Mouse (Mus musculus) stomach, embryonic 15.5 days (tissue): ENCODE measurements at regions not wholly inside any gene's neighbourhood (a gene's known extent, or its start where the extent isn't known, plus 50 kb on each side); places are given as distances from the start of the nearest gene placed in this dataset.

ENCODE experiments used
- ATAC-seq: fragments of 200-750 bp; cut with Nextera tagmentation; 2 replicates; pipeline ENCODE4 v1.8.0; 2017; ENCODE audit warnings: low read depth, moderate number of reproducible peaks, moderate TSS enrichment; ENCODE audit not compliant: insufficient read depth, low FRiP score
- H3K27ac ChIP-seq: fragments of 300-500 bp; sonication (generic); 2 replicates; pipeline ENCODE4 v1.5.1; 2015; ENCODE audit warnings: mild to moderate bottlenecking, inconsistent platforms
- H3K27me3 ChIP-seq: fragments of 300-500 bp; sonication (generic); replicated peaks from 2 replicates; pipeline ENCODE4 v1.6.1; 2015; ENCODE audit warnings: inconsistent platforms
- H3K36me3 ChIP-seq: fragments of 300-500 bp; sonication (generic); 2 replicates; pipeline ENCODE4 v1.6.1; 2015; ENCODE audit warnings: inconsistent platforms
- H3K4me1 ChIP-seq: fragments of 300-500 bp; sonication (generic); 2 replicates; pipeline ENCODE4 v1.6.1; 2015; ENCODE audit warnings: inconsistent platforms
- H3K4me2 ChIP-seq: fragments of 300-500 bp; sonication (generic); 2 replicates; pipeline ENCODE4 v1.6.1; 2015; ENCODE audit warnings: mild to moderate bottlenecking, inconsistent platforms
- H3K4me3 ChIP-seq: fragments of 300-500 bp; sonication (generic); replicated peaks from 2 replicates; pipeline ENCODE4 v1.5.1; 2015; ENCODE audit warnings: inconsistent platforms
- H3K9ac ChIP-seq: fragments of 300-500 bp; sonication (generic); 2 replicates; pipeline ENCODE4 v1.6.1; 2015; ENCODE audit warnings: inconsistent platforms
- H3K9me3 ChIP-seq: fragments of 300-500 bp; sonication (generic); 2 replicates; pipeline ENCODE4 v1.6.1; 2016; ENCODE audit warnings: inconsistent platforms
- WGBS: fragments of 180-500 bp; shearing (Covaris S2); methylation state at CpG from one replicate; pipeline ENCODE4 v1.1.7; 2015; 5-methylcytosine and 5-hydroxymethylcytosine counted together

- no peaks in the 10 kb centered on the region for H3K36me3 ChIP-seq
- H3K4me2 ChIP-seq, result no peak overlapping the region
- WGBS, result 45% methylated on average over 1 of the region's 1 CpGs
- ATAC-seq, result no peak
- H3K9me3 ChIP-seq, result no peaks in the 10 kb centered on the region
- no peak overlapping the region for H3K9ac ChIP-seq
- H3K27me3 ChIP-seq, result no peaks in the 10 kb centered on the region
- H3K4me3 ChIP-seq, result no peak overlapping the region
- H3K27ac ChIP-seq, result no peak overlapping the region
- H3K4me1 ChIP-seq, result no peaks in the 10 kb centered on the region
These were observed 1650.7 kb upstream of the Tenm2 start for GRCm38 (mm10) chr11:38886466-38886865.

- Histone ChIP-seq H3K27me3 (no peaks in the 10 kb centered on the region), H3K9me3 (no peaks in the 10 kb centered on the region), H3K4me3 (no peak overlapping the region), H3K4me2 (no peak overlapping the region), H3K9ac (no peak overlapping the region), H3K27ac (no peak overlapping the region), H3K4me1 (no peaks in the 10 kb centered on the region), H3K36me3 (no peaks in the 10 kb centered on the region)
- ATAC-seq, result no peak
- WGBS, result 29% methylated on average over 9 of the region's 9 CpGs
These were observed 1626.0 kb upstream of the Tenm2 start for GRCm38 (mm10) chr11:38861622-38862345.

GRCm38 (mm10) chr11:38856645-38857044 lies 1620.9 kb upstream of the Tenm2 start:
- ATAC-seq, result no peak; the same call in 1 of the 2 replicates
- H3K27me3 ChIP-seq, result no peaks in the 10 kb centered on the region
- H3K9me3 ChIP-seq, result no peaks in the 10 kb centered on the region
- H3K4me1 ChIP-seq, result no peaks in the 10 kb centered on the region
- no peak overlapping the region for H3K4me2 ChIP-seq
- no peak overlapping the region for H3K9ac ChIP-seq
- WGBS, result 54% methylated on average over 9 of the region's 9 CpGs
- H3K36me3 ChIP-seq, result no peaks in the 10 kb centered on the region
- no peak overlapping the region for H3K4me3 ChIP-seq
- no peak overlapping the region for H3K27ac ChIP-seq

- no peak for ATAC-seq
- H3K9me3 ChIP-seq, result no peaks in the 10 kb centered on the region
- H3K36me3 ChIP-seq, result no peaks in the 10 kb centered on the region
- no peaks in the 10 kb centered on the region for H3K4me1 ChIP-seq
- no peak overlapping the region for H3K9ac ChIP-seq
- no peak overlapping the region for H3K27ac ChIP-seq
- WGBS, result 69% methylated on average over 5 of the region's 5 CpGs
- H3K4me3 ChIP-seq, result no peak overlapping the region
- H3K4me2 ChIP-seq, result no peak overlapping the region
- no peaks in the 10 kb centered on the region for H3K27me3 ChIP-seq
These were observed 1593.4 kb upstream of the Tenm2 start for GRCm38 (mm10) chr11:38829148-38829547.

- WGBS, result 52% methylated on average over 2 of the region's 2 CpGs
- H3K4me1 ChIP-seq, result no peaks in the 10 kb centered on the region
- no peaks in the 10 kb centered on the region for H3K27me3 ChIP-seq
- no peak overlapping the region for H3K9ac ChIP-seq
- no peak overlapping the region for H3K4me3 ChIP-seq
- ATAC-seq, result no peak
- no peaks in the 10 kb centered on the region for H3K36me3 ChIP-seq
- H3K27ac ChIP-seq, result no peak overlapping the region
- H3K9me3 ChIP-seq, result no peaks in the 10 kb centered on the region
- H3K4me2 ChIP-seq, result no peak overlapping the region
These were observed 1592.6 kb upstream of the Tenm2 start for GRCm38 (mm10) chr11:38828375-38828774.

- H3K9ac ChIP-seq, result no peak overlapping the region
- H3K9me3 ChIP-seq, result no peaks in the 10 kb centered on the region
- no peaks in the 10 kb centered on the region for H3K27me3 ChIP-seq
- H3K4me2 ChIP-seq, result no peak overlapping the region
- H3K36me3 ChIP-seq, result no peaks in the 10 kb centered on the region
- H3K27ac ChIP-seq, result no peak overlapping the region
- 51% methylated on average over 1 of the region's 1 CpGs for WGBS
- H3K4me3 ChIP-seq, result no peak overlapping the region
- H3K4me1 ChIP-seq, result no peaks in the 10 kb centered on the region
- ATAC-seq, result no peak
These were observed 1589.5 kb upstream of the Tenm2 start for GRCm38 (mm10) chr11:38825172-38825753.

GRCm38 (mm10) chr11:38818141-38818540 lies 1582.4 kb upstream of the Tenm2 start:
- ATAC-seq, result no peak
- H3K9me3 ChIP-seq, result no peaks in the 10 kb centered on the region
- no peaks in the 10 kb centered on the region for H3K27me3 ChIP-seq
- no peak overlapping the region for H3K4me3 ChIP-seq
- no peak overlapping the region for H3K9ac ChIP-seq
- no peak overlapping the region for H3K4me2 ChIP-seq
- no peaks in the 10 kb centered on the region for H3K36me3 ChIP-seq
- 82% methylated on average over 3 of the region's 3 CpGs for WGBS
- no peaks in the 10 kb centered on the region for H3K4me1 ChIP-seq
- H3K27ac ChIP-seq, result no peak overlapping the region

GRCm38 (mm10) chr11:38783548-38783947 lies 1547.8 kb upstream of the Tenm2 start:
- no peak overlapping the region for H3K27ac ChIP-seq
- no peak overlapping the region for H3K4me2 ChIP-seq
- no peaks in the 10 kb centered on the region for H3K36me3 ChIP-seq
- no peaks in the 10 kb centered on the region for H3K27me3 ChIP-seq
- H3K4me3 ChIP-seq, result no peak overlapping the region
- peak; percentile 43; the same call in 1 of the 2 replicates for ATAC-seq
- no peaks in the 10 kb centered on the region for H3K4me1 ChIP-seq
- no peaks in the 10 kb centered on the region for H3K9me3 ChIP-seq
- no peak overlapping the region for H3K9ac ChIP-seq
- WGBS, result 58% methylated on average over 4 of the region's 4 CpGs

- Histone ChIP-seq H3K27ac (no peak overlapping the region), H3K4me3 (no peak overlapping the region), H3K4me1 (no peaks in the 10 kb centered on the region), H3K27me3 (no peaks in the 10 kb centered on the region), H3K4me2 (no peak overlapping the region), H3K9me3 (no peaks in the 10 kb centered on the region), H3K9ac (no peak overlapping the region), H3K36me3 (no peaks in the 10 kb centered on the region)
- no peak for ATAC-seq
- 76% methylated on average over 1 of the region's 1 CpGs for WGBS
These were observed 1543.8 kb upstream of the Tenm2 start for GRCm38 (mm10) chr11:38779585-38779984.

GRCm38 (mm10) chr11:38762241-38762640 lies 1526.5 kb upstream of the Tenm2 start:
- H3K9ac ChIP-seq, result no peak overlapping the region
- H3K36me3 ChIP-seq, result no peaks in the 10 kb centered on the region
- WGBS, result 60% methylated on average over 2 of the region's 2 CpGs
- H3K9me3 ChIP-seq, result no peaks in the 10 kb centered on the region
- no peak overlapping the region for H3K4me3 ChIP-seq
- no peak for ATAC-seq
- no peak overlapping the region for H3K4me2 ChIP-seq
- H3K27me3 ChIP-seq, result no peaks in the 10 kb centered on the region
- H3K4me1 ChIP-seq, result no peaks in the 10 kb centered on the region
- no peak overlapping the region for H3K27ac ChIP-seq

GRCm38 (mm10) chr11:38747549-38747948 lies 1511.8 kb upstream of the Tenm2 start:
- no peaks in the 10 kb centered on the region for H3K27me3 ChIP-seq
- no peaks in the 10 kb centered on the region for H3K4me1 ChIP-seq

GRCm38 (mm10) chr11:38729101-38729500 lies 1493.3 kb upstream of the Tenm2 start:
- Histone ChIP-seq H3K9ac (no peak overlapping the region), H3K36me3 (no peaks in the 10 kb centered on the region), H3K4me3 (no peak overlapping the region), H3K27me3 (no peaks in the 10 kb centered on the region), H3K9me3 (no peaks in the 10 kb centered on the region), H3K4me1 (no peaks in the 10 kb centered on the region), H3K27ac (no peak overlapping the region), H3K4me2 (no peak overlapping the region)
- no peak for ATAC-seq
- 50% methylated on average over 2 of the region's 2 CpGs for WGBS

More at GRCm38 (mm10) chr11:38747549-38747948, 1511.8 kb upstream of the Tenm2 start:
- H3K36me3 ChIP-seq, result no peaks in the 10 kb centered on the region
- no peak for ATAC-seq
- no peak overlapping the region for H3K27ac ChIP-seq
- no peak overlapping the region for H3K4me2 ChIP-seq
- 59% methylated on average over 3 of the region's 3 CpGs for WGBS
- no peak overlapping the region for H3K4me3 ChIP-seq
- no peak overlapping the region for H3K9ac ChIP-seq
- H3K9me3 ChIP-seq, result no peaks in the 10 kb centered on the region
